Mouse (Mus musculus) forebrain, embryonic 16.5 days (tissue): Measurements from ENCODE around the gene Padi4. TPM values are rescaled to one million over a fixed set of nuclear protein-coding genes. Genes with fewer than 3 reads are reported as not detected.

ENCODE experiments used
- ATAC-seq: fragments of 200-750 bp; cut with Nextera tagmentation; 2 replicates; pipeline ENCODE4 v1.8.0; 2017; ENCODE audit warnings: mild to moderate bottlenecking, moderate library complexity
- H3K27ac ChIP-seq: fragments of 300-500 bp; sonication (generic); 2 replicates; pipeline ENCODE4 v1.5.1; 2014; ENCODE audit warnings: low read length, control low read depth
- H3K27me3 ChIP-seq: fragments of 300-500 bp; sonication (generic); replicated peaks from 2 replicates; pipeline ENCODE4 v1.6.1; 2014; ENCODE audit warnings: low read length; ENCODE audit not compliant: control insufficient read depth, insufficient read depth
- H3K36me3 ChIP-seq: fragments of 300-500 bp; sonication (generic); 2 replicates; pipeline ENCODE4 v1.6.1; 2014; ENCODE audit not compliant: control insufficient read depth, insufficient read depth
- H3K4me1 ChIP-seq: fragments of 300-500 bp; sonication (generic); replicated peaks from 2 replicates; pipeline ENCODE4 v1.6.1; 2014; ENCODE audit warnings: low read length; ENCODE audit not compliant: control insufficient read depth, insufficient read depth
- H3K4me2 ChIP-seq: fragments of 300-500 bp; sonication (generic); 2 replicates; pipeline ENCODE4 v1.6.1; 2014; ENCODE audit warnings: mild to moderate bottlenecking, low read length, control low read depth
- H3K4me3 ChIP-seq: fragments of 300-500 bp; sonication (generic); replicated peaks from 2 replicates; pipeline ENCODE4 v1.5.1; 2014; ENCODE audit warnings: mild to moderate bottlenecking, low read length, control low read depth
- H3K9ac ChIP-seq: fragments of 300-500 bp; sonication (generic); replicated peaks from 2 replicates; pipeline ENCODE4 v1.6.1; 2014; ENCODE audit warnings: low read depth, low read length, control low read depth
- H3K9me3 ChIP-seq: fragments of 300-500 bp; sonication (generic); 2 replicates; pipeline ENCODE4 v1.6.1; 2016; ENCODE audit warnings: low read length; ENCODE audit not compliant: control insufficient read depth
- whole genome bisulfite sequencing: fragments of 180-500 bp; shearing (Covaris S2); extraction: QIAGEN DNeasy Blood & Tissue Kit; methylation state at CpG from one replicate; pipeline ENCODE4 v1.1.7; 2014; 5-methylcytosine and 5-hydroxymethylcytosine counted together
- microRNA-seq: library from miRNA; unstranded; fragments of <30 nt; microRNA quantifications from one replicate; pipeline ENCODE4, GENCODE M21; 2017
- polyA plus RNA-seq: library from polyadenylated mRNA; unstranded; fragments of >200 nt; fragmentation: Nextera tagmentation; extraction: Ambion mirVana; gene quantifications from 2 replicates; pipeline ENCODE4 v1.2.1, GENCODE M21; 2015

Padi4 gene
- polyA plus RNA-seq, 1 experiment from 2014 or later: 0.24 TPM

DNA sequence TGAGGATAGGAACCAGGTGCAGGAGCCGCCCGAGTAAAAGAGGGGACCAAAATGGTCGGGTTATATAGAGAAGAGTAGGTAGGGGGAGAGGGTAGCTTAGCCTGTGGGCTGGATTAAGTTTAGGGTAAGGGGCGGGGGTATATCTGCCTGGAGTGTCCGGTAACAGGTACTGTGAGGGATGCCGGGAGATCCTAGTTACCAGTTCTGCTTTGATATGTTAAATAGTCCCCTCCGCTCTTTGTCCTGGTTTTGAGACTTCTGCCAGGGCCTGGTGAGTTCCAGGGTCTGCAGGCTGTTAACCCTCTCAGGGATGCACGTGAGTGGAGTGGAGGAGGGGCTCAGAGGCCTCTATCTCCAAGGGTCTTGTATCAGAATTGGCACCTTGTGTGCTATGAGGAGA is 70.4 kb downstream of the Padi4 start:
- Histone ChIP-seq H3K9me3 (no peaks in the 10 kb centered on the region), H3K4me2 (peak overlapping the region; percentile 81), H3K27ac (no peak overlapping the region; the same call in 1 of the 2 replicates), H3K27me3 (peaks cover 14% of the 10 kb centered on the region), H3K9ac (peak overlapping the region; percentile 90), H3K4me3 (peak overlapping the region; percentile 87), H3K36me3 (peaks cover 2% of the 10 kb centered on the region; the same call in 1 of the 2 replicates), H3K4me1 (peaks cover 46% of the 10 kb centered on the region)
- ATAC-seq: no peak
- 2% methylated on average over 8 of the region's 8 CpGs for WGBS

DNA sequence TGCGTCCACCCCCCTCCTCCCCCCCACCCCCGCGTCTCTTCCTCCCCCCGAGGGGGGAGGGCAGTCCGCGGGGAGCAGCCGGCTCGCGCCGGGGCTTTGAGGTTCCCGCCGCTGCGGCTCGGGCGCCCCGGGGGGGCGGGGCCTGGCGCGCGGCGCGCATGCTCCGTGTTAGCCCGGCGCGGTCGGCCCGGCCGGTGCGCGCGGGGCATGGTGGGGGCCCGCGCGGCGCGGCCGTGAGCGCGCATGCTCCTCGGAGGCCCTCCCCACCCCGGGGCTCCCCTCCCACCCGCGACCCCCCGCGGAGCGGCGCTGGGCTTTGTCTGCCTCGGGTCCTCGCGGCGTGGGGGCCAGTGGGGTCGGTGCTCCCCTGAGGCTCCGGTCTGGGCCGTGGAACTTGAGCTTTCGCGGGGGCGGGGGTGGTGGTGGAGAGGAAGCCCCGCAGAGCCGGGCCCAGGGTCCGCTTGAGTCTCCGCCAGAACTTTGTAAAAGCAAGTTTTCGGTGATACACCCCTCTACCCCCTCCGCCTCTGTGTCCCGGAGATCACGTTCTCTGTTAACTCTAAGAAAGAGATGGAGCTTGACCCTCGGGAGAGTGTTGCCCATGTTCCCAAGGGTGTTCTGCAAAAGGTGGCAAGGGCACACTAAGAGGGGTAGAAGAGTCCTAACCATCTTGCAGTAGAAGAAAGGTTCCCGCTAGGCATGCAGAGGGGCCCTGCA is 71.3 kb downstream of the Padi4 start:
- H3K4me3 ChIP-seq: peak overlapping the region; percentile 87
- ATAC-seq: peak; percentile 78
- no peaks in the 10 kb centered on the region; the same call in 1 of the 2 replicates for H3K36me3 ChIP-seq
- H3K4me1 ChIP-seq: peaks cover 46% of the 10 kb centered on the region
- H3K9ac ChIP-seq: peak overlapping the region; percentile 90
- WGBS: under 1% methylated on average over 38 of the region's 68 CpGs
- H3K9me3 ChIP-seq: no peaks in the 10 kb centered on the region
- peak overlapping the region; percentile 81 for H3K4me2 ChIP-seq
- peak overlapping the region; percentile 90 for H3K27ac ChIP-seq
- peaks cover 17% of the 10 kb centered on the region for H3K27me3 ChIP-seq

DNA sequence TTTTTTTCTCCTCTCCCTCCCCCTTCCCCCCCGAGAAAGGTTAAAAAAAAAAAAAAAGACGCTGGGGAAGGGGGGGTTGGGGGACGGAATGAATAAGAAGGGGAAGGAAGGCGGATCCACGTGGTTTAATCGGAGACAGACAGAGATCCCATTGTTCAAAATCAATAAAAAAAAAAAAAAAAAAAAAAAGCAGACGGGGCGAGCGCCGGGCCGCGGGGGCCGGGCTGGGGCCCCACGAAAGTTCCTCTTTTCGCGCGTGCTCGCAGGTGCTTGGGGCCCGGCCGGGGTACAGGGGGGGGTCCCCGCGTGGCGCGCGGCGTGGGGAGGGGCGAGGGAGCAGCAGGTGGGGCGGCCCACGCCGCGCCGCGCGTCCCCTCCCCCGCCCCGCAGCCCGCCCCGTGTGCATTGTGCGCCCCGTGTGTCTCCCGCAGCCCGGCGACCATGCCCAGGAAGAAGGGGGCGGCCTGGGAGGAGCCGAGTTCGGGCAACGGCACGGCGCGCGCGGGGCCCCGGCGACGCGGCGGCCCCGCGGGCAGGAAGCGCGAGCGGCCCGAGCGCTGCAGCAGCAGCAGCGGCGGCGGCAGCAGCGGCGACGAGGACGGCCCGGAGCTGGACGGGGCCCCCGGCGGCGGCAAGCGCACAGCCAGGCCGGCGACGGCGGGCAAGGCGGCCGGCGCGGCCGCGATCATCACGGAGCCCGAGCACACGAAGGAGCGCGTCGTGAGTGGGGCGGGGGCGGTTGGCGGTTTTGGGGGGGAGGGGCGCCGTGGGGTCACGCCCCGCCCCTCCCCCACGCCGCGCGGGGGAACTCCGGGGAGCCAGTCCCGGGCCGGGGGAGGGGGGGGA is 72.1 kb downstream of the Padi4 start:
- H3K4me1 ChIP-seq: peaks cover 43% of the 10 kb centered on the region
- peak; percentile 11 for ATAC-seq
- peak overlapping the region; percentile 87 for H3K4me3 ChIP-seq
- H3K36me3 ChIP-seq: no peaks in the 10 kb centered on the region; the same call in 1 of the 2 replicates
- under 1% methylated on average over 42 of the region's 107 CpGs for WGBS
- H3K9ac ChIP-seq: peak overlapping the region; percentile 90
- H3K27ac ChIP-seq: peak overlapping the region; percentile 90
- no peaks in the 10 kb centered on the region for H3K9me3 ChIP-seq
- peak overlapping the region; percentile 81 for H3K4me2 ChIP-seq
- peaks cover 17% of the 10 kb centered on the region for H3K27me3 ChIP-seq

DNA sequence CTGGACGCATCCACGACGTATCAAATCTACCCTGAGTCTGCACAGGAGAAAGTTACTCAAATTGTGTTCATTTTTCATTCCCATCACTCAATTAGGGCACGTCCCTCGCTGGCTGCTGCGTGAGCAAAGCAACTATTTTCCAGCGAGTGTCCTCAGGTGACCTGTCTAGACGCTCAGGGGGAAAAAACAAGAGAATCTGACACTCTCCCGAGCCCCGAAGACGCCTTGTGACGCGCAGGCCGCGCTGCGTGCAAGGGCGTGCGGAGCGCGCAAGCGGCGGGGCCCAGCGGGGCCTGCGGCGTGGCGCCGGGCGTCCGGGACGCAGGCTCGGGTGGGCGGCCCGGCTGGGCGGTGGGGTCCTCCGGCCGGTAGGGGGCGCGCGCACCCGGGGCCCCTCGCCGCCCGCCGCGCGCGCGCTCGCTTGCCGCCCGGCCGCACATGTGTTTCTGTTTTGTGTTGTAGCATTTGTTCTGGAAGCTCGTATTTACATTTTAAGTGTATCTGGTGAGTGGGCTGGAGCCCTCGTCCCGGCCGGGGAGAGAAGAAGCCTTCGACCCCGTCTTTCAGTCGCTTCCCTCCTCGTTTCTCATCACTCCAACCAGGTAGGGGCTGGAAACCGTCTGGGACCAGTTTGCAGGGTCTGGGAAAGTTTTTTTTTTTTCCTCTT is 72.9 kb downstream of the Padi4 start:
- under 1% methylated on average over 61 of the region's 61 CpGs for WGBS
- no peaks in the 10 kb centered on the region for H3K36me3 ChIP-seq
- ATAC-seq: peak; percentile 66
- H3K27ac ChIP-seq: peak overlapping the region; percentile 90
- H3K9ac ChIP-seq: peak overlapping the region; percentile 90
- H3K9me3 ChIP-seq: no peaks in the 10 kb centered on the region
- peak overlapping the region; percentile 87 for H3K4me3 ChIP-seq
- H3K4me2 ChIP-seq: peak overlapping the region; percentile 81
- H3K4me1 ChIP-seq: peaks cover 38% of the 10 kb centered on the region
- peaks cover 17% of the 10 kb centered on the region for H3K27me3 ChIP-seq

DNA sequence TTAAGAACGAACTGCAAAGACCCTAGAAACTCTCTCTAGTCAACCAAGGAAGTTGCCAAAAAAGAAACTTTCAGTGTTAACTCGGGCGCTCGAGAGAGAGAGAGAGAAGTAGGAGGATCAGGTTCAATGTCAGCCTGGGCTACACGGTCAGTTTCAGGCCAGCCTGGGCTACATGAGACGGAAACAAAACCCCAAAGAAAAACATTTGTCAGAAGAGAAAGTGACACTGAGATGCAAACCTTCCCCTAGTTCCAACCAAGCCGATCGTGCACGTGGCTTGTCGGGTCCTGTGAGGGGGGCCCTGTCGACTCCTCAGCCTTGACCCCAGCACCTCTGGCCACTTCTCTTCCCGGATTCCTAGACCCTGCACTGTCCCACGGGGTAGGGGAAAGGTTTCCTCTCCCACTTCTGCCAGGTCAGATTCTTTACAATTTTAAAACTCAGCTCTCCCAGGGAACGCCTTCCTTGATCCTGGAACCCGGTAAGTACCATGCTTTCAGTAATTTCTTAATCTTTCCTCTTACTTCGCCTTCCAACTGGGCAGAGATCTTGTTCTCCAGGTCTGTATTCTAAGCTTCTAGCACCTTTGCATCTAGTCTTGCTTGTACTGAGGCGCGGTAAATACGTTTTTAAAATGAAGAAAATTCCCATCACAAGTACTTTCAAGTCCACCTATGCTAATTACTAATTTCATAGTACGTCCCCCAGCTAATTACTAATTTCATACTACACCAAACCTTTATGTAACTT is 73.6 kb downstream of the Padi4 start, which contains the start of gene Rcc2:
Gene Rcc2 (plus strand): TSS at position 273 of the 750 bp plus-strand sequence.
- ATAC-seq: no peak
- WGBS: 7% methylated on average over 20 of the region's 20 CpGs
- Histone ChIP-seq H3K4me2 (peak within 1 kb of the TSS; percentile 81), H3K9me3 (no peaks in the 10 kb centered on the region), H3K27me3 (peaks cover 17% of the 10 kb centered on the region), H3K4me3 (peak within 1 kb of the TSS; percentile 87), H3K36me3 (no peaks in the 10 kb centered on the region), H3K4me1 (peaks cover 37% of the 10 kb centered on the region), H3K27ac (peak within 1 kb of the TSS; percentile 90), H3K9ac (peak within 1 kb of the TSS; percentile 90)

DNA sequence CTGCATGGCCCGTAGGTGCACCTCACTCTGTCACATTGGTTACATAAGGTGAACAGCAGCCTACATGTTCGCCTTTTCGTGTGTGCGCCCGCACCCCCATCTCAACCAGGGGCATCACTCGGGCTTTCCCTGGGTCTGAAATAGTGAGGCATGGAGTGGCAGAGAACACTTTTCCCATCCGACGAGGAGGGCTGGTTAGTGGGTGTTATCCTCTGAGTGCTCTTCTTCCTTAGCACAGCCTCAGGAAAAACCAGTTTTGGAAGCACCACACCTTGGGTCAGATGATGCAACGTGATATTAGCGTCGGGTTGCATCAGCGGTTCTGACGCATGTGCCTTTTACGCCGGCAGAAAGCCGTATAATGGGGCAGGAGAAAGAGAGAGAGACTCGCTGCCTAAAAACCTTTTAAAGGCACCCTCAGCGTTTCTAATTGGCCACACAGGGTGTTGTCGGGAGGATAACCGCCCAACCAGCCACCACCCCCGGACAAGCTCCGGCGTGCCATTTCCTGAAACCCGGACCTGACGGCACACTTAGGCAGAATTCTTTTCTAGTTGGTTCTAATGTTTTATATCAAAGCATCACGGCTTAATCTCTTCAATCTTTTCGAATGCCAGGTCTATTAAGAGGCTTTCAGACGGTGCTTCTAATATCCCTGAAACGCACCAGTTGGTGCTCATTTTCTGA is 74.5 kb downstream of the Padi4 start:
- peak overlapping the region; percentile 39 for H3K9ac ChIP-seq
- ATAC-seq: peak; percentile 8; the same call in 1 of the 2 replicates
- H3K27ac ChIP-seq: no peak overlapping the region

More for the DNA sequence above, 74.5 kb downstream of the Padi4 start:
- peaks cover 17% of the 10 kb centered on the region for H3K27me3 ChIP-seq
- 4% methylated on average over 29 of the region's 29 CpGs for WGBS
- peak overlapping the region; percentile 52 for H3K4me2 ChIP-seq
- H3K4me1 ChIP-seq: peaks cover 33% of the 10 kb centered on the region
- H3K36me3 ChIP-seq: no peaks in the 10 kb centered on the region
- H3K4me3 ChIP-seq: peak overlapping the region; percentile 38
- H3K9me3 ChIP-seq: no peaks in the 10 kb centered on the region

Small RNA genes lying within 50 kb of the gene (microRNA-seq; reads per million reads assigned to microRNA genes)
- not detected for gene Gm25951

Other genes with a start within 250 kb of the Padi4 start
- 20.5 and 23.0 TPM in 2 replicates for gene Arhgef10l, start 108.2 kb downstream of the Padi4 start, polyA plus RNA-seq
- gene Rcc2, start 73.7 kb downstream of the Padi4 start, polyA plus RNA-seq: 19.1 and 20.1 TPM in 2 replicates
- gene Padi6, start 31.6 kb downstream of the Padi4 start, polyA plus RNA-seq: 0.10 TPM in 1 of 2 replicates, not detected in the other
- gene Padi3, start 36.4 kb upstream of the Padi4 start, polyA plus RNA-seq: not detected in 2 replicates
- not detected in 2 replicates for gene Padi1, start 71.5 kb upstream of the Padi4 start, polyA plus RNA-seq
- gene Padi2, start 132.1 kb upstream of the Padi4 start, polyA plus RNA-seq: 0.88 and 1.0 TPM in 2 replicates
- 420 and 438 TPM in 2 replicates for gene Sdhb, start 187.0 kb upstream of the Padi4 start, polyA plus RNA-seq
- gene Atp13a2, start 212.6 kb upstream of the Padi4 start, polyA plus RNA-seq: 126 and 142 TPM in 2 replicates
- 190 and 202 TPM in 2 replicates for gene Mfap2, start 236.2 kb upstream of the Padi4 start, polyA plus RNA-seq